Mouse (Mus musculus) skeletal muscle tissue, adult 2 months (tissue): ENCODE data around the gene Mab21l3.
A peak's percentile ranks its signal among the peaks of the same experiment; 100 is the strongest.

Source experiments
- DNase-seq: peaks from one replicate; pipeline ENCODE4 v3.0.0-alpha.2; 2012; ENCODE audit warnings: low read depth, low spot score

The Mab21l3 gene

GRCm38 (mm10) chr3:101803764-101804163, 45.0 kb downstream of the Mab21l3 start:
- no peak for DNase-seq

DNA sequence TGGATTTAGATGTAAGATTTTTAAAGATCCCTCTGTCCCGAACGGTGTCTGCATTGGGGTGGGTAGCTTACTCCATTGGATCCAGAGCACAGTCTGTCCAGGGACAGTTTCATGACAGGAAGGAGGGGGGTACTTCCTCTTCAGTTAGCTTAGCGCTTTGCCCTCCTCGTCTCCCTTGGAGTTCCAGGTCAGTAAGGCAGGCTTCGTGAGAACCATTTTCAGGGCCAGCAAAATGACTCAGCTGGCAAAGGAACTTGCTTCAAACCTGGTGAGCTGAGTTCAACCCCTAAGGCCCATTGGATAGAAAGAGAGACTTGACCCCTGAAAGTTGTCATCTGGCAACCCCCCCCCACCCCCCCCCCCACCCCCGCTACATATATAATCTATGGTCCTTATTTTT, 46.0 kb downstream of the Mab21l3 start:
- no peak for DNase-seq

DNA sequence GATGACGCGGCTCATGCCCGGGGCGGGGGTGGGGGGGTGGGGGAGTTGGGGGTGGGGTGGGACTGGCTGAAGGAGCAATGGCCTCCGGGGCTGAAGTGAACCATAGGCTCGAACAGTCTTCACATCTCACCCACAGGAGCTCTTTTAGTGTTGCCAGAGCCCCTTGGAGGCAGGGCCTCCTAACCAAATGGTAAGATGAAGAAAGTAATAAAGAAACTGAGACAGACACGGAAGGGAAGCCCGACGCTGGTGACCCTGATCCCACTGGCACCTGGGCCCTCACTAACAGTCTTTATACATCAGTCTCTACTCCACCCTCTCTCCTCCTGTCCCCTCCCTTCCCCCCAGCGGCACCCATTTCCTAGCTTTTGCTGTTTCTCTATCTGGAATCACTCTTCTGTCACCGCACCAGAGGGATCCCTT, 48.2 kb downstream of the Mab21l3 start:
- no peak for DNase-seq

- peak; percentile 27 for DNase-seq
Measured at GRCm38 (mm10) chr3:101799852-101800595, 48.7 kb downstream of the Mab21l3 start.

- DNase-seq: no peak
Measured at GRCm38 (mm10) chr3:101797830-101798709, 50.7 kb downstream of the Mab21l3 start.

- DNase-seq: no peak
Measured at GRCm38 (mm10) chr3:101796212-101796611, 52.5 kb downstream of the Mab21l3 start.

DNA sequence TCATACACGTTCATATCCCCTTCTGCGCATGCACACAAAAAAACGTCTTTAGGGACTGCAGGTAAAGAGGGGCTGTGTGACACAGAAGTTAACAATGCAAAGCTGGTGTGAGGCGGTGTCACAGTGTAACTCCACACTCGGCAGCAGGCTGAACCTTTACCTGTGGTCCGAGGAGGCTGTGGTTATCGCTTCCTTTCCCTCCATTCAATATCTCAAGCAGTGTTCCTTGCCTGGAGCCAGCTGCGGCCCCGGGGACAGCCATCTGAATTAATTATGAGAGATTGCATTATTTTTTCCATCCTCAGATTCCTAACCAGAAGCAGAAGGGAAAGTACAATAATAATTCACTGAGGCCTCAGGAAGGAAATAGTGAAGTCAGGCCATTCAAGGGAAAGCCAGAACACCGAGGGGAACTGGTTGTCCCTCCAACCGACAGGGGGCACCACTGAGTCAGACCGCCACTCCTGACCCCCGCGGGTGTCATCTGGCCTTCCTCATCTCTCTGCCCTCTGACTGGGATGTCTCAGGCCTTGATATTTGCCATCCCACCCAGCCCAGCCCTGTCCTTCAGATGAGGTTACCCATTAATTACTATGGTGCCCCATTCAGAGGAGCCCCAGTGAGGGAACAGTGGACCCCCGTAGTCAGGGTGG, 53.2 kb downstream of the Mab21l3 start:
- DNase-seq: no peak

GRCm38 (mm10) chr3:101794666-101795065, 54.1 kb downstream of the Mab21l3 start:
- DNase-seq: no peak

GRCm38 (mm10) chr3:101794026-101794425, 54.7 kb downstream of the Mab21l3 start:
- DNase-seq: no peak

GRCm38 (mm10) chr3:101792191-101792590, 56.6 kb downstream of the Mab21l3 start:
- DNase-seq: no peak

DNA sequence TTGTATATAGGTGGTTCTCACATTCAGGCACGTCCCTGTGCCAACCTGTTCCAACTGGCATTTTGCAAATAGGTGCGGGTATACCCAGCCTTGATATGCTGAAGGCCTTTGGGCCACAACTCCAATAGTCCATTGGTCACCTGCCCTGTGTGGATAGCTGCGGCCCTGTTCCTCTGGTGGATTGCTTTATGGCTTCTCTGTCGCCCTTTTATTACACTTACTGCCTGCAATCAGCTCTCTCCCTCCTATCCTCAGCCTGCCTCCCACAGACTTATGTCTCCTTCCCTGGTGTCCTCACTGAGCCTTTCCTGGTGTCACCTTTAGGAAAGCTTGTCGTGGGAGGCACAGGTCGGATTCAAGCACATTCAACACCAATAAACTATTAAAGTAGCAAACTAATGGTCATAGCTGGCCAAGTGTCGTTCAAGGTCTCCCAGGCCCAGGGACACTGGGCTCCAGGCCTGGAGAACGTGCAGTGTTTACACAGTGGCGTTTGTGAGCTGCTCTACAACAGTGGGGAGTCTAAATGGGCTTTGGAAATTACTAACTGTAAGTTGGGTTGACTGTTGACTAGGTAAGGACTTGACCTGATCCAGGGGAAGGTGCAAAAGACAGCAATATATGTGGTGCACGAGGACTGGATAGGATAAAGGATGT, 63.9 kb downstream of the Mab21l3 start:
- no peak for DNase-seq

GRCm38 (mm10) chr3:101783793-101784192, 65.0 kb downstream of the Mab21l3 start:
- DNase-seq: no peak

DNA sequence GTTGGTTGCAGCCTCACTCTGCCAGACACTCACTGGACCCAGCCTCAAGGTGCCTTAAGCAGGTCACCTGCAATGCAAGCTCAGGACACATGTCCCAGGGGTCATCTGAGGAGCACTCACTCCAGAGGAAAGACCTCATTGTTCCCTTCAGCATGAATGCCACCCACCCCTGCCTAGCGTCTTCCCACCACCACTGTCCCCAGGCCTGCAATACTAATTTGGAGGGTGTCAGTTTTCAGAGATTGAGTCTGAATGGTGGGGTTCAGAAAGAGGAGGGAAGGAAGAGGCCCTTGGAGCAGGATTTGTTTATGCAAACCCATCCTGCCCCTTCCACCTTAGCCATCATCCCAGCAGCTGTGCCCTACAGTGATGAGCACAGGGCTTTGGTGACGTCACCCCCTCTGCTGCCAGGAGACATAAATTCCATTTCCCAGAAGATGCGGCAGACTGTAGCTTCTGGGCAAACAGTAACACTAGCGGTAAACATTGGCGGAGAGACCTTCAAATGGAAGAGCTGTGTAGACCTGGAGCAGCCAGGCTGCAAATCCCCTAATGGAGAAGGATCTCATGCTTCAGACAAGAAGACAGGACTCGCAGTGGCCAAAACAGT, 67.8 kb downstream of the Mab21l3 start:
- no peak for DNase-seq

DNA sequence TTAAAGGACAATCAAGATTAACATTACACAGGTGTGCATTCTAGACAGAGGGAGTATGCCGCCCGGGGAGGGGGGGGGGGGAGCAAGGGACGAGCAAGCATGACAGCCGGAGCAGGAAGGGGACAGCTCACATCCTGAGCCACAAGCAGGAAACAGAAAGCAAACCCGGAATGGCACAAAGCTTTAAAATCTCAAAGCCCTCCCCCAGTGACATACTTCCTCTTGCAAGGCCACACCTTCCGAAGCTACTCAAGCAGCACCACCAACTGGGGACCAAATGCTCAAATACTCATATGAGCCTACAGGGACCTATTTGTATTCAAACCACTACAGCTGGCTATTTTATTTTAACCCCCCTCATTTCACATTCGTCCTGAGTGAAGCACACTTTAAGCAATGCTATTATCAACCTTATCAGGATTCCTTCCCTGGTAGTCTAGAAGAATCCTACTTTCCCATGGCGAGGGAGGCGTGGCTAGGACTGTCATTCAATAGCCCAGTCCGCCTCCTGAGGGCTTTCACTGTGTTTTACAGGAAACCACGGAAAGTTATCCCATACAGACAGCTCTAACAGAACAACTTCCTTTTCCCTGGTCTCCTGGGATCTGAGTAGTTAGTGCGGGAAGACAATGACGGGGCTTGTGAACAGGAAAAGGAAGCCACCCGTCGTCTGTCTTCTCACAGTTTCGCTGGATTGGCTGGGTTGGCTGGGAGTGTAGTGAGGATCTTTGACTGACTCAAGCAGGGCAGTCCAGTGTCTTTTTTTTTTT, 69.7 kb downstream of the Mab21l3 start:
- DNase-seq: peak; percentile 17

DNA sequence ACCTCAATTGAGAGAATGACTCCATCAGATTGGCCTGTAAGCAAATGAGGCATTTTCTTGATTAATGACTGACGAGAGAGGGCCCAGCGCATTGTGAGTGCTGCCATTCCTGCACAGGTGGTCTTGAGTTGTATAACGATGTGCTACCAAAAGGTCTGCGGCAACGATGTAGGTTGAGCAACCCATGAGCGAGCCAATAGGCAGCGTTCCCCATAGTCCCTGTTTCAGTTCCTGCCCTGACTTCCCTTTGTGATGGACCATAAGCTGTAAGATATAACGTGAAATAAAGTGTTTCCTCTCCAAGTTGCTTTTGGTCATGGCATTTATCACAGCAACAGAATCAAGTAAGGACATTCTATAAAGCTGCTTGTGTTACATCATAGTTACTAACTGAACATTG, 73.0 kb downstream of the Mab21l3 start:
- no peak for DNase-seq

GRCm38 (mm10) chr3:101770540-101770939, 78.2 kb downstream of the Mab21l3 start:
- no peak for DNase-seq

DNA sequence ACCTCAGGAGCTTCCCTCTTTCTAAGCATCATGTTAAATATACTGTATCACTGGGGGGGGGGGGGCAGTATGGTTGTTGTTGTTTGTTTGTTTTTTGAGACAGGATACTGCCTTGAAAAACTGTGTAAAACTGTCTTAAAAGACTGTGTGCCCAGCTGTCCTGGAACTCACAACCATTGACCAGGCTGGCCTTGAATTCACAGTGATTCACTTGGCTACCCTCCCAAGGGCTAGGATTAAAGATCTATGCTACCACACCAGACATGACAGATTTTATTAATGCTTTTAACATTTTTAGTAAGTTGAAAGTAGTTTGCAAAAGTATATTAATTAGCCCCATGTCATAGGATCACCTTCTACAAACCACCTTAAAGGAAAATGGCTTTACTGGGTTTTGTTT, 85.2 kb downstream of the Mab21l3 start:
- DNase-seq: no peak
